Mouse (Mus musculus) ES-CJ7 (cell line): ENCODE measurements at regions not wholly inside any gene's neighbourhood (a gene's known extent, or its start where the extent isn't known, plus 50 kb on each side); places are given as distances from the start of the nearest gene placed in this dataset.

Source experiments
- DNase-seq: peaks from one replicate; pipeline ENCODE4 v3.0.0; 2011; ENCODE audit warnings: low read depth, low spot score

DNA sequence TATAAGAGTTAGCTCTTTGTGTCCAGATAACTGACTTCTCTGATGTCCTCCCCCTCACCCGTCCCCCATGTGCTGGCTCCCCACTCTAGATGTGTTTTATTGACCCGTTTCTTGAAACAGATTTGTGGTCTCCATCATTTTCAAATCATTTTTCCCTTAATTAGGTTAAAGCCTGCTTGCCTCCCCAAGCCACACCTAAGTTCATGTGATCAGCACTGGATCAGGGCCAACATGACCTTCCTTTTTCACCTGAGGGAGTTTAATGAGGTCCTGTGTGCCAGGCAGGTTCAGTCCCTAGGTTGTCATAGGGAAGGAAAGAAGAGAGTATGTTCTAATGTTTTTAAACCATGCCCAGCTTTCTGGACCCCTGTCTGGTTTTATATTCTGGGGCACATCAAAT, 390.9 kb upstream of the Slc35b3 start:
- DNase-seq, result no peak

DNA sequence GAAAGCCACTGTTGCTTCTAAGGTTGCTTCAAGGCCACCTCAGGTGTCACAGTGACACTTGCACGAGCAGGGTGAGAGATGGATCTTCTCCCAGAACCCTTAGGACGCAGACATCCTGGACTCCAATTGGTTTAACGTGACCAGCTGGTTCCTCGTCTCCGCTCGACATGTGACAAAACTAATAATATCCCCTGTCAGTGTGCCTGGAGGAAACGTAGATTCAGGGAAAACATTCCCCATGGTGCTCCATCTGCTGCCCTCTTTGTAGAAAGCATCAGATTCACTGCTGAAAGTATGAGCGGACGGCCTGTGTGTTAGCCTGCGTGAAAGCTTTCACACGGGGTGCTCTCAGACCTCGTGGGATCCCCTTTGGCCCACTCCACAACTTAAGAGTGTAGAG, 390.0 kb upstream of the Slc35b3 start:
- DNase-seq, result no peak

DNA sequence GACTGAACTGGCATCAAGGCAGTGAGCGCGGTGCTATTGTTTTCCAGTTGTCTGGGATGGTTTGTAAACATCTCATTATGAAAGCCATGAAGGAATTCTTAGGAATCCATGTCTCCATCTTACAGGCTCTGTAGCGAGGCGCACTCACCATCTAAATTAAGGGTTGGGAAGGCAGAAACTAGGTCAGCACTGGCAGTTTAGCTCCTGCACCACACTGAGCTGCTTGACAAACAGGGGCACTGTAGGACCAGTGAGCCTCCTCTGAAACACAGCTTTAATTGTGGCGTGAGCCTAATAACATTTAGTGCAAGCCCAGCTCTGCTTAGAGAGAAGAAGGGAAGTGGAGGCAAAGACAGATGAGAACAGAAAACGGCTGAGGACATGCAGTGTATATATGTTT, 387.1 kb upstream of the Slc35b3 start:
- DNase-seq, result no peak

DNA sequence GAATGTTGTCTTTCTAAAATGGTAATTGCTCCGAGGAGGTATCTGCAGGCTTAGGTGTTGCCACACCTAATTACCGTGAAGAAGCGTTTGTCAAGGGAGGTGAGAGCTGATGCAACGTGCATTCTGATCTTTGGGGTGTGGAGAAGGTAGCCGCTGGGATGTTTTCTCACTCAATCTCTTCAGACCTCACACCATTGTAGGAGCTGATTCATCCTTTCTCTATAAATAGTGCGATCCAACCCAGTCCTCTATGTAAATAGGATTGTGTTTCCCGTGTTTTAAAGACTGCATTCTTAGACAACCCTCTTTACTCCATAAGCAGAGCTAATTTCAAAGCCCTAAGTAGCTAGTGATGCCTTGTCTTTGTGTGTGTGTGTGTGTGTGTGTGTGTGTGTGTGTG, 374.2 kb upstream of the Slc35b3 start:
- no peak for DNase-seq

DNA sequence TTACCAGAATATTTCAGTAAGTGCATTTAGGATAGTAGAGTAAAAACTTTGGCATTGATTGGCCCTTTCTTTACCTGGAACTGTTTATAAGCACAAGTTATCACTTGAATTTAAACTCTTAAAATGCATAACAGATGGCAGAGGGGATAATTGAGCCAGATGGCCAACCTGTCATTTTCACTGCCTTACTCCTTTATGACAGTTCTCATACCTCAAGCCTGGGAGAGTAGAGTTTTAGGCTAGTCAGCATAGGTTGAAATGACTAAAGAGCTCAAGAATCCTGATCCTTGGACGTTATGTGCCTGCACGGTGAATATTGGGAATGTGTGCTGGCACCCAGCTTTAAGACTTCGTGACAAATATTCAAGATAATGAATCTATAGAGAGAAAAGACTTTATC, 369.1 kb upstream of the Slc35b3 start:
- DNase-seq, result no peak

DNA sequence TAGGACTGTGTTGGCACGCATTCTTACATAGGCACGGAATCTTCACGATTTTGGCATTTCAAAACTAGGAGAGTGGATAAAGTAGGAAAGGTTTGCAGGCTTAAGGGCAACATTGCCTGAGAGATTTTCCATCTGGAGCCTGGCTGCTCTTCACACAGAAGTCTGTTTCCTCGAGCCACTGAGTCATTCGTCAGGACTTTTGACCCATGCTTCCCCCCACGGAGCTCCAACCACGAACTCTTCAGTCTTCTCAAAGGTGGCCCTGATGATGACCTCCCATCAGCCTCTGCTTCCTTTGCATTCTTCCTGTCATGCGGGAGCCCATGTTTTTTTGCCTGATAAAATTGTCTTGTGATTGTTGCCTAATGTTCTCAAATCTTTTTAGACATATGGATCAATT, 365.5 kb upstream of the Slc35b3 start:
- DNase-seq, result no peak

DNA sequence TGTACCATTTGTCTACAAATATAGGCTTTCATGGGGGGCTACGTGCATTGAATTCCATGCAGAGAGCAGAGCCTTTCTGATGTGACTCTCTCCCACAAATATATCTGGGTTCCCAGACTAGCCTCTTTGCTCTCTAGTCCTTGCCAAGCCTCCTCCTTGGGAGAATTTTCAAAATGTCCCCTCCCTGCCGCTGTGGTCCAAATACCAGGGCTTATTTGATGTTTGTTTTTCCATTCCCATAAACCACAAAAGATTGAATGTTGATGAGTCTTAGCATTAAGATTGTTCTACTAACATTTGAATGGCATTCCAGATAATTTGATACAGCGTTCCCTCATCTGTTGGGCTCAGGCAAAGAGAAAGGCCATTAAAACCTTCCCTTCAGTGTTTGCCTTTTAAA, 360.4 kb upstream of the Slc35b3 start:
- DNase-seq, result no peak

DNA sequence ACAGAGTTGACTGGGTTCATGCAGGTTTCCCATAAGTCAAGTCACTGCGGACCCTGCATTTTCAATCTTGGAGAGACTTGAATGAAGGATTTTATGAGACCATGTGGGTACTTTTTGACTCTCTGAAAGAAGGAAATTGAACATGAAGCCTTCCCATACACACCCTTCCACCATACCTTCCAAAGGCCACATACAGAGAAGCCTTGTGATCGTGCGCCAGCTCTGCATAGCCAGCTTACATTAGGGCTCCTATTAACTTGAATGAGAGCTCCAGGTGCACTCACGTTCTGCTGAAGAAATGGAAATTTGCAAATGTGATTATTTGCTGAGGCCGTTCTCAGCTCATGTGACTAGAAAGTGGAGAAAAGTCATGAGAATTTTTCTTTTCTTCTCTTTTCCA, 349.1 kb upstream of the Slc35b3 start:
- DNase-seq, result no peak

DNA sequence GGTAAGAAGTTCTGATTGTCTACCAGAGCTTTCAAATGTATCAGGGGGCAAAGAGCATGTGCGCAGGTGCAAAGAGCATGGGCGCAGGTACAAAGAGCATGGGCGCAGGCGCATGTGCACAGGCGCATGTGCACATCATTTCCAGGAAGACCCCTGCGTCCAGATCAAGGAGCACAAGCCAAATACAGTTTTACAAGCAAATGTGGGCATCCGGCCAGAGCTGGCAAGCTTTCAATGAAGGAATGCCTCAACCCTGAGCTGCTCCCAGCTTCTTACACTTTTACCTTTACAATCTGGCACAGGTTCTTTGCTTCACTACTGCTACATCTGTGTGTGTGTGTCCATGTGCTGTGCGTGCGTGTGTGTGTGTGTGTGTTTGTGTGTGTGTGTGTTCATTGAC, 347.2 kb upstream of the Slc35b3 start:
- DNase-seq, result no peak

DNA sequence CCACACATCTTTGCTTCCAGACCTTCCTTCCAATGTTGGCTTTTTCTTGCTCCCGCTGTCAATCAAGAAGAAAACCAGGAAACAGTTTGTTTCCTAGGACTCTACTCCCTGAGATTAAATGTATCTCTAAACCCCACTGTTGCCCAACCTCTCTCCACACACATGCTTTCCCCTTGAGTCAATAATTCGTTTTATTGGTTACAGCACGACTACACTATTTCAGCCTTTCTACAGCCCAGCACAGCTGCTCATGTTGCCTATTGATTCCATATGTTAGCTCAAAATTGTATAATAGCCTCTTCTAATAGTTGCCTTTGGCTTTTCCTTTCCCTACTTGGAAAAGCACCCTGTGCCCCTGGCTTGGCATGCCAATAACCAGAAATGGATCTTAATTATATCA, 346.2 kb upstream of the Slc35b3 start:
- DNase-seq, result no peak

DNA sequence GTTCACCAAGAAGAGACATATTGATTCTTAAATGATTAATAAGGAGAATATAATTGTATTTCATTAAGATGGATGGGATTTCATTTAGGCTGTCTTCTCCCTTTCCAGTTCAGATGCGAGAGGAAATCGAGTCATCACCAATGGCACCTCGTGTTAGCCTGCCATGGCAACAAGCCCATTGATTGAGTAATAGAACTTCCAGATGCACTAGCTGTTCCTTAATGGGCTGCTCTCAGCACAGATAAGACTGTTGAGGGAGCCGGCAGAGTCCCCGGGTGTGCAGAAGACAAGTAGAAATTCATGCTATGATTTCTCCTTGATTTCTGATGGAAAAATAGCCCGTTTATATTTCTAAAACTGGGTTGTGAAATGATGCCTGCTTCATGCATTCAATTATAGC, 336.5 kb upstream of the Slc35b3 start:
- DNase-seq, result no peak

DNA sequence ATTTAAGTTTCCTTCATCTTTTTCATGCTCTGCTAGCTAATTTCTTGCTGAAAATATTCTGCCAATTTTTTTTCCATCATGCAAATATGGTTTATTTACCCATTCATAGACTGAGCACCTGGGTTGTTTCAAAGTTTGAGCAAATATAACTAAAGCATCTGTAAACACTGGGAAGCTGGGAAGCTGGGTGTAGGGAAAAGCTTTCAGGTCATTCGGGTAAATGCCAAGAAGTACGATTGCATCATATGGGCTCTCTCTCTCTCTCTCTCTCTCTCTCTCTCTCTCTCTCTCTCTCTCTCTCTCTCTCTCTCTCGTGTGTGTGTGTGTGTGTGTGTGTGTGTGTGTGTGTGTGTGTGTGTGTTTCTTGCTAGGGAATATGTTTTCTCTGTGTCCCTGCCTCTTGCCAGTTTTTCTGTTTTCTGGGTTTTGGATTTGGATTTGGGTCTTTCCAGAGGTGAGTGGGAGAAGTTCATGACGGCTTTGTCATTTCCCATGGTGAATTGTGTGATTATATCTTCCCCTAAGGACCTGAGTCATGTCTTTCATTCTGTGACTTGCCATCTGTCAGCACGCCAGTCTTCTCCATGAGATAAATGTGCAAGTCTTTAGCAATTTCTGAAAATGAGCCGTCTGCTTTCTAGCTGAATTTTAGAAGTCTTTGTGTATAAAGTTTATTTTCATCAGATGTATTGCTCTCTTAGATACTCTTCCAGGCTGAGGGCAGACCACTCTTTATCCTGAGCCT, 329.7 kb upstream of the Slc35b3 start:
- no peak for DNase-seq

DNA sequence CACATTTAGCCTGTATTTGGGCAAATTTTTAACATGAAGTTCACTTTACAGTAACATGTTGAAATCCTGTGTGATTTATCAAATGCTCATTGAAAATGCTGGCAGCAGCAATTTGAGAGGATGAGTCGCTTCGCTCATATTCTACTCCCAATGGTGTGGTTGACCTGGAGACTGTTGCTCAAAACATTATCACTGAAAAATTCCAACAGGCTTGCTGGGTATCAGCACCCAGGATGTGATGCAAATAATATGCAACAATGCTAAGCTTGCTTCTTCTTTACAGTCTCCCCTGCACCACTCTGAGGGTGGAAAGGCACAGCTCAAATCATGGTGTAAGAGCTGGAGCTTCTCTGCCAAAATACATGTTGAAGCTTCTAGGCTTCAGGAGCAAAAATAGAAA, 321.6 kb upstream of the Slc35b3 start:
- no peak for DNase-seq

DNA sequence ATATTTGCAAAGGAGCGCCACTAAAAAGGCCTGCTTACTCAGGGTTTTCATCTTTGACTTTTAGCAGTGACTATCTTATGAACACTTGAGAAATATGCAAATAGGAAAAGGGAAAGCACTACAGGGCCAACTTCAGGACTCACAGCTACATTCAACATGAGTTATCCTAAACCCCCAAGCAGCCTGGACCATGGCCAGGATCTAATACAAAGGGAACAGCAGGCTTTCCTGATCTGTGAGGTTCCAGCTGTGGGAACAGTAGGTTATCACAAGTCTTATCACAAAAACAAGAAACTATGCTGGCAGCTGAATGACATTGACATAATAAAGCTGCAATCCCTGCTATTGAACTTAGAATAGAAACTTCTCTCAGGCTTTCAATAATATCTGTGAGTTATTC, 317.4 kb upstream of the Slc35b3 start:
- DNase-seq, result no peak

DNA sequence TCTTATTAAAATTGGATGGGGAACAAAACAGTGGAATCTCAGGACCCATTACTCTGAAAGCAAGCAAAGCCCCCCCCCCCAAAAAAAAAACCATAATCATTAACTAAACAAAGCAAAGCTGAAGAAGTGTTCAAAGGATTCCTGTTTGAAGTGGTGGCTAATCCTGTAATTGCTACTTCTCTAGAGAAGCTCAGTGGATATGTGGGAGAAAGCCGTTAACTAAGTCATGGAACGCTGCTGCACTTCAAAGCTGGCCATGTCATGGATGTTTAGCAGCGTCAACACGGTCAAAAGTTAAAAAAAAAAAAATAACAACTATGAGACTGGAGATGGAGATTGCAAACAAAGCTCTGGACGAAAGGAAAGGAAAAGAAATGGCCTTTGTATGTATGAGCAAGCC, 305.3 kb upstream of the Slc35b3 start:
- no peak for DNase-seq

DNA sequence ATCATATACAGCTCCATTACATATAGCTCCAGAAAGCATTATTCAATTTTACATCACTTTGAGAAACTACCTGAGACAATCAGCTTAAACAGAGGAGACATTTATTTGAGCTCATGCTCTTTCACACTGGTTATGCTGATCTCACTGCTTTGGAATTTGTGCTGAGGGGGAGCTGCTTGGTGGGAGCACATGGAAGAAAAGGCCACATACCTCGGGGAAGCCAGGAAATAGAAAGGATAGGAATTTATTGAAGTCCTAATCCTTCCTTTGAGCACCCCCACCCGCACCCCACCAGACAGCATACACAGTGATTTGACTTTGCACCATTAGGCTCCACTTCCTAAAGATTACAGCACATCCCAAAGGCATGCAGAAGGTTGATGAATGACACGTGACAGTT, 296.0 kb upstream of the Slc35b3 start:
- no peak for DNase-seq

DNA sequence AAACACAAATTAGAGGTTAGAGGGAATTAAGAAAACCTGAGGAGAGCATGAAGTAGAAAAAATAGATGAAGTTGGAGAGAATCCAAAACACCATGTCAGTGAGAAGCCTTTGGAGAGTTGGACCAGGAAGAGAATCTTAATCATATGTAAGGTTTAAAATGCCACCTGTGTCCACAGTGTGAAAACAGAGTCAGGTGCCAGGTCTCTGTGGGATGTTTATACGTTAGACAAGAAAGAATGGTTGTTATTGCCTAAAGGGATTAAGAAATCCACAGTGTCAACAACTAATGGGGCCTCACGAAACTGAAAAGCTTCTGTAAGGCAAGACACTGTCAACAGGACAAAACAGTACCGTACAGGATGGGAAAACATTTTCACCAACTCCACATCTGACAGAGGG, 294.7 kb upstream of the Slc35b3 start:
- no peak for DNase-seq

DNA sequence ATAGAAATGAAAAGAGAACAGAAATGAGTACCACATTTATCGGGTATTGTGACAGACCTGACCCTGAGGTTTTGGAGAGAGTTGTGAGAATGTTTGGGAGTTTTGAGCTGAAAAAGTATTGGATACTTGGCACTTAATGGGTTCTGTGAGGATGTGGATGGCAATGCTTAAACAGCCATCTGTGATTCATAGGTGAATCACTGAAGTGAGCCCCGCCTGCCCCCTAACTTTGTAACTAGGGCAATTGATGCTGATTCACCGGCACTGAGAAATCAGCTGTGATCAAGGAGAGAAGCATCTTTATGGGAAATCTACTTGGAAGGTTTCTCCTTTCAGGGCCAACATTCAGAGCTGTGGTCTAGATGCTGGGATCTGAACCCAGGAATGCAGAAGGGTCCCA, 291.9 kb upstream of the Slc35b3 start:
- no peak for DNase-seq

DNA sequence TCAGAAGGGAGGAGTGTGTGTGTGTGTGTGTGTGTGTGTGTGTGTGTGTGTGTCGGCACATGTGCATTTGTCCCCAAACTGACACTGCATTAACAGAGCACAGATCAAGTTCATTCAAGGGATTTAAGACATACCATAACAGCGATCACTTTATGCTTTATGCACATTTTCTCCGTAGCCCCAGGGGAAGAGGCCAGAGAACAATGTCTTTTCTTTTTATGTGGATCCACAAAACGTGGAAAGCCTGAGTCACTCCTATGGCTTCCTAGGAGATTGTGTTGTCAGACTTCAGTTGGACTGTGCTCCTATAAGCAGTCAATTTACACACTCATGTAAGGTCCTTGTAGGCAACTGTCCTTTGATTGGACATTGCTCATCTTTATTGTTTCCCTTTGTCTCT, 289.4 kb upstream of the Slc35b3 start:
- DNase-seq, result no peak

DNA sequence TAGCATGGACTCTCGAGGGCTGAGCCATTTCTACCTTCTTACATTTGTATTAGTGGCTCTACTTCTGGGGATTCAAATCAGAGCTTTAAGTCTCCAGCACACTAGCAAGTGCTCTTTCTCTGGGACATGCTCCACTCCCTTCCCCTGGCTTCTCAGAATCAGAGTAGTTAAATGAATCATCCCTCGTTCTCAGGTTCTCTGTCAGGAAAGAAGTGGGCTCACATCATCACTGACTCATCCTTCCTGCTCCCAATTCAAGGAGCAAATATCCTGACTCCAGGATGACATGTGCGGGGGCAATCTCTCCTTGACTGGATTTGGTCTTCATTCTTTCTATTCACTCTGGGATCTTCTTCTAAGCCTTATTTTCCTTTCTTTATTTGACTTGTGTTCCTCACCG, 266.2 kb upstream of the Slc35b3 start:
- DNase-seq, result no peak

DNA sequence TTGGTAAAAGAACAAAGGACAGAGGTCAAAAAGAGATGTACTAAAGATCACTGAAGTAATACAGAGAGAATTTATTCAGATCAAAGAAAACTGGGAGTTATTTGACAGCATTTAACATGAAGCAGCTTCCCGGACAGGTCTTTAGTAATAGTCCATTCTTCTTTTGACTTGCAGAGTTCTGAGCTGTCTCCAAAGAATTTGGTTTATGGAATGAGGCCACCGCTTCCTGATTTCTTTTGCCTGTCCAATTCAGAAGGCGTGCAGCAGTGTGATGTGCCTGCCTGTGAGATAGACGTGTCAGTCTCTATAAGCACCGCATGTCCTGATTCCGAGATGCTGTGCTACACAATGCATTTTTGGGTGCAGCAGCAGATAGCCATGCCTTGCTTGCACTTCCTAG, 265.0 kb upstream of the Slc35b3 start:
- DNase-seq, result no peak

DNA sequence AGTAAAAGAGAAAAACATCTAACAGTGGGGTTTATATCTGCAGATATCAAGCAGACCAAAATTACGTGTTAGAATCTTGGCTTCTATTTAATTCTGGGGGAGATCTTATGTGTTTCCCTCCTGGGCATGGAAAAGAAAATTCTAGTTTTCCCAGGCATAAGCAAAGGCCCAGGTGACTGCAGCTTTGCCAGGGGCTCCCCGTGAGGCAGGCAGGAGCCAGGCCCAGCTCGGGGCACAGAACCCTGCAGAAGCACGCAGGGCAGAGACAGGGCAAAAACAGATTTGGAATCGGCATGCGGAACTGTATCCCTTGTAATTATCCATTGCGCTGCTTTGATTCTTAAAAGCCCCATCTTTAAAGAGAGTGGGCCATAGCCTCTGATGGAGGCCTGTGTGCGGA, 250.4 kb upstream of the Slc35b3 start:
- DNase-seq, result no peak

DNA sequence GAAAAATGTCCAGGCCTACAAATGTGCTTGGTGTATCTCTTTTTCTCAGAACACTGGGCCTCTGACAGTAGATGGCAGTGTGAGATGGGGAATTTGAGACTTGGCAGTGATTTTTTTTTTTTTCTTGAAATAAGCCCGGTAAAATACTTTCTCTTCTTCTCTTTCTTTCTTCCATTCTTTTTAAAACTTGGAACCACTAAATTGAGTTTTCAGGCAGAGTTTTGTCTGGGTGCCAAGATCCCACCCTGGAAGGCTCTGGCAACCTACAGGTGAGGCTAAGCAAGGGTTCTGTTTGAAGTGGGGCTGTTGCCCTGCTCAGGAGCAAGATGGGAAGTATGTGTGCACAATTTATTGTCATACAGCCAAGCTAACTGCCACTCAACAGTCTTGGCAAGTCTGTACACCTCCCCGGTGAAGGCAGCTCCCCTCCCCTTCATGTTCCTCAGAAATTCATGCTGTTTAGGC, 223.1 kb upstream of the Slc35b3 start:
- DNase-seq, result peak; percentile 3

DNA sequence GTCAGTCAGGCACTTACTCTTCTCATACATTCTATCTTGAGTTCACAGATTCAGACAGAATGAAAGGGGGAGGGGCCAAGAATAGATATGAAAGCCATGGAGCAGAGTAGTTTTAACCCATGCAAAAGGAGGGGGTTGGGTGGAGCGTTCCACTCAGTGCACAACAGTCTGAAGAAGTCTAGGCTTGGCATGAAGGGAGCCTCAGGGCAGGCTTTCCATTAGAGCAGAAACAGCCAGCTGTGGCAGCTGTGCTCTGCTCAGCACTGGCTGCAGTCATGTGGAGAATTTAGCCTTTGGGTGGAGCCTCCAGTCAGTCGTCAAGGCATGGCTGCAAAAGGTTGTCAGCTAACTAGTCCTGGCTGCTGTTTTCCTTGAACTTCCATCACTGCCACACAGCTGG, 201.3 kb upstream of the Slc35b3 start:
- DNase-seq, result peak; percentile 2
